Mouse (Mus musculus): ENCODE measurements around the gene Olfm2. TPM values are rescaled to one million over a fixed set of nuclear protein-coding genes. Genes with fewer than 3 reads are reported as not detected.

Olfm2 gene
- total and polyA plus RNA-seq, 3 experiments = 0.08 to 0.47 TPM; not detected in 1

DNA sequence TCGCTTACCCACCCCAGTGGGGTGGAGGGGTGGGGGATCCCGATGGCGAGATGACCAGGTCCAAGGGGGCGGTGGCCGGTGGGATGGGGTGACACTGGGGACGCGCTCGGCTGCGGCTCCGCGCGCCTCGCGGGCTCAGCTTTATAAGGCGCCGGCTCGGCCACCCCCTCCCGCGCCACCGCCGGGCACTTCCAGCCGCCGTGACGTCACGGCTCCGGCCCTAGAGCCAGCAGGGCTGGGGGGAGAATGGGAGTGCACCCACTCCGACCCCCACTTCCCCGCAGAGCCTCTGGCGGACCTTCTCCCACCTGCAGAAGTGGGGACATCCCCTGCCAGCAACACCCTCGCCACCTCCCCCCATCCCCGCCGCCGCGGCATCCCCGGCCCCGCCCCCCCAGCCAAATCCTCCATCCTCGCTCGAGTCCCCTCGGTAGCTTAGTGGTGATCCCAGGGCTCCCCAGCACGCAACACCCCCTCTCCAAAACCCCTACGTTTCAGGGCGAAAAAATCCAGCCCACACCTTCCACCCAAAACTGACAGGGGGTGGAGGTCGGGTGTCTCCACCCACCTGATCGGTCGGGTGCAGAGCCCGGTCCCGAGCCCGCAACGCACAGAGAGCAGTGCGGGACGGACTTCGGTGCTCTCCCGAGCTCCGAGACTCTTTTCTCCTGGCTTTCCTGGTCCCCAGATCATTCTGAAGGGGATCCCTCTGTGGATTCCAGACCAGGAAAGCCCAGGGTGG, 19.1 kb downstream of the Olfm2 start:
- H3K9me3 ChIP-seq (replicated peaks; ENCODE audit: low read length) = no peaks in the 10 kb centered on the region
- peak overlapping the region in 2 of 3 experiments; percentile 39 to 48 for H3K4me3 ChIP-seq (replicated peaks in 1 of 3; ENCODE audit: low read depth in 2 of 3, low read length in 2 of 3, poor library complexity in 1 of 3)
- peak overlapping the region; percentile 6; the same call in 1 of the 2 replicates for H3K9ac ChIP-seq (ENCODE audit: insufficient read depth, low read depth)
- DNase-seq (ENCODE audit: extremely low read depth) = no peak
- peaks cover 4 to 18% of the 10 kb centered on the region in 2 experiments; a peak in 3 of 4 replicates for H3K4me1 ChIP-seq (ENCODE audit: control insufficient read depth in 1 of 2, insufficient read depth in 2 of 2)
- TF ChIP-seq TCF12 (IDR thresholded peaks at IDR 0.05; ENCODE audit: low read depth, low read length) (peak; percentile 13; the same call in 1 of the 2 replicates), ZMIZ1 (IDR thresholded peaks at IDR 0.05; ENCODE audit: low read depth, low read length) (no peak)
- no peaks in the 10 kb centered on the region for H3K36me3 ChIP-seq (replicated peaks in 1 of 2; ENCODE audit: control insufficient read depth in 1 of 2, insufficient read depth in 1 of 2, low read length in 1 of 2)
- dilution Hi-C loops (cut with MboI; ENCODE audit: extremely low pct_ligation_motif_present, extremely low pct_unique_long_range_greater_than_20kb, low sequenced_read_pairs) = no loop called here
- in situ Hi-C loops (cut with MboI; ENCODE audit: low pct_ligation_motif_present, low pct_unique_long_range_greater_than_20kb, low sequenced_read_pairs) = no loop called here
- H3K79me2 ChIP-seq (replicated peaks; ENCODE audit: control insufficient read depth, extremely low read depth, insufficient read depth, poor library complexity, severe bottlenecking) = no peaks in the 10 kb centered on the region
- H3K4me2 ChIP-seq (ENCODE audit: insufficient read depth, low read depth, poor library complexity, severe bottlenecking) = peak overlapping the region; percentile 93
- H3K27ac ChIP-seq (ENCODE audit: insufficient read depth, low read depth) = no peak overlapping the region
- peaks cover 80% of the 10 kb centered on the region for H3K27me3 ChIP-seq (replicated peaks)

DNA sequence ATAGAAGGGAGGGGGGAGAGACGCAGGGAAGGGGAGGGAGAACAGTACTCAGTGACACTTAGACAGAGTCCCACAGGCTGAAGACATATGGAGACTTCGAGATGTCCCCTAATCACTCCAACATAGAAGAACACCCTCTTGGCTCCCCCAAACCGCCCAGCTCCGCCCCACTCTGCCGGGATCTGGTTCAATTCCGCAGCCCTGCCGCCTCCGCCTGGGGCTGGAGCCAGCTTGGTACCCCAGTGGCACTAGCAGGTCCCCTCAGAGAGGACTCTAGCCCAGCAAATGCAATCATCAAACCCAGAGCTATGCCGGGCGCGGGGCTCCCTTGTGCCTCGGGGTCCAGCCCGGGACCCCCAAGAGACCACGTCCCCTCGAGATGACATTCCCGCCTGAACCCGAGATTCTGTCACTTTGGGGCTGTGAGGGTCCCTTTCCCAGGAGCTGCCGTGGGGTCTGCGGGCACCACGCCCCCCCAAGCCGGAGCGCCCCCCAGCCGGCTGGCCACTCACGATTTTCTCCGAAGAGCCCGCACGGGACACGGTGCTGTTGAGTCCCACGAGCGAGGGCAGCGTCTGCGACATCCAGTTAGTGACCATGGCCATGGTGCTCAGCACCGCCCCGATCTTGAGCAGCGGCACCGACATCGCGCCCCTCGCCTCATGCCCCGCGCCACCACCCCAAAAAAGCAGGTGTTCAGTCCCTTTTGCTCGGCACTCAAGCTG, 19.9 kb downstream of the Olfm2 start:
- Histone ChIP-seq H3K27me3 (replicated peaks) (peaks cover 82% of the 10 kb centered on the region), H3K4me1 (ENCODE audit: control insufficient read depth in 1 of 2, insufficient read depth in 2 of 2) (peaks cover 4 to 18% of the 10 kb centered on the region in 2 experiments; a peak in 3 of 4 replicates), H3K79me2 (replicated peaks; ENCODE audit: control insufficient read depth, extremely low read depth, insufficient read depth, poor library complexity, severe bottlenecking) (no peaks in the 10 kb centered on the region), H3K4me3 (replicated peaks in 1 of 3; ENCODE audit: low read depth in 2 of 3, low read length in 2 of 3, poor library complexity in 1 of 3) (peak overlapping the region in 2 of 3 experiments; percentile 39 to 48), H3K9me3 (replicated peaks; ENCODE audit: low read length) (no peaks in the 10 kb centered on the region), H3K9ac (ENCODE audit: insufficient read depth, low read depth) (no peak overlapping the region), H3K36me3 (replicated peaks in 1 of 2; ENCODE audit: control insufficient read depth in 1 of 2, insufficient read depth in 1 of 2, low read length in 1 of 2) (no peaks in the 10 kb centered on the region), H3K27ac (ENCODE audit: insufficient read depth, low read depth) (no peak overlapping the region), H3K4me2 (ENCODE audit: insufficient read depth, low read depth, poor library complexity, severe bottlenecking) (peak overlapping the region; percentile 93)
- dilution Hi-C loops (cut with MboI; ENCODE audit: extremely low pct_ligation_motif_present, extremely low pct_unique_long_range_greater_than_20kb, low sequenced_read_pairs) = no loop called here
- in situ Hi-C loops (cut with MboI; ENCODE audit: low pct_ligation_motif_present, low pct_unique_long_range_greater_than_20kb, low sequenced_read_pairs) = no loop called here
- no peak for DNase-seq (ENCODE audit: extremely low read depth)
- TF ChIP-seq RCOR1 (conservative IDR thresholded peaks at IDR 0.05; ENCODE audit: low read depth, low read length) (no peak), MAZ (IDR thresholded peaks at IDR 0.05; ENCODE audit: low read depth, low read length) (no peak), IRF4 (IDR thresholded peaks at IDR 0.05; ENCODE audit: low read depth, low read length) (no peak), POLR2AphosphoS2 (IDR thresholded peaks at IDR 0.05; ENCODE audit: low read depth, low read length) (no peak), CHD1 (IDR thresholded peaks at IDR 0.05; ENCODE audit: low read depth, low read length) (no peak), E2F4 (IDR thresholded peaks at IDR 0.05; ENCODE audit: insufficient replicate concordance, low read depth, low read length) (no peak), ZC3H11A (IDR thresholded peaks at IDR 0.05; ENCODE audit: low read depth, low read length) (no peak), BHLHE40 (IDR thresholded peaks at IDR 0.05; ENCODE audit: low read depth, low read length) (no peak), PAX5 (IDR thresholded peaks at IDR 0.05; ENCODE audit: low read length) (no peak)
